Mouse (Mus musculus) embryonic fibroblast, embryonic 13.5 days (primary cell): ENCODE results near the gene Rcor1.

ENCODE experiments used
- CTCF ChIP-seq: IDR thresholded peaks from 2 replicates; pipeline ENCODE4 v1.5.1; 2011; ENCODE audit warnings: mild to moderate bottlenecking, control low read depth, low read length, moderate library complexity, borderline replicate concordance; ENCODE audit not compliant: insufficient read depth
- POLR2A ChIP-seq: IDR thresholded peaks from 2 replicates; pipeline ENCODE4 v1.6.1; 2011; ENCODE audit warnings: low read depth, mild to moderate bottlenecking, control low read depth, low read length, moderate library complexity

DNA sequence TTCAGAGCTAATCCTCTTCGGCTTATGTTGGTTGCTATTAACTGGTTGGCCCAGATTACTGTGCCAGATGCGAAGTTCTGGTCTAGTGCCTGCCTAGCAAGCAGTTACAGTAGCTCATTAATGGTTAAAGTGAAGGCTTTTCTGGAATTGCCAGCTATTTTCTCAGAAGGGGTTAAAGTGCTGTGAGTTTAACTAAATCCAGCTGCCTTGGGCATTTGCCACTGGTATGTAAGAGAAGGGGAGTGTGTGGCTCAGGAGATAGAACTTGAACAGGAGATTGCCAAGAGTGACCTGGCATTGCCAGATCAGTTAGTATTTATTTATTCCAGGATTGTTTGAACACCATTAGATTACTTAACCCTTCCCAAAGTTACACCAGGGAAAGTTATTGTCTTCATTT is 11.1 kb downstream of the Rcor1 start:
- TF ChIP-seq POLR2A (no peak), CTCF (no peak)
